Mouse (Mus musculus): ENCODE measurements around the gene Tjap1. TPM values are rescaled to one million over a fixed set of nuclear protein-coding genes. Genes with fewer than 3 reads are reported as not detected.

The Tjap1 gene
- total RNA-seq, 2 experiments from 2014 or later: 35.4 to 43.6 TPM

DNA sequence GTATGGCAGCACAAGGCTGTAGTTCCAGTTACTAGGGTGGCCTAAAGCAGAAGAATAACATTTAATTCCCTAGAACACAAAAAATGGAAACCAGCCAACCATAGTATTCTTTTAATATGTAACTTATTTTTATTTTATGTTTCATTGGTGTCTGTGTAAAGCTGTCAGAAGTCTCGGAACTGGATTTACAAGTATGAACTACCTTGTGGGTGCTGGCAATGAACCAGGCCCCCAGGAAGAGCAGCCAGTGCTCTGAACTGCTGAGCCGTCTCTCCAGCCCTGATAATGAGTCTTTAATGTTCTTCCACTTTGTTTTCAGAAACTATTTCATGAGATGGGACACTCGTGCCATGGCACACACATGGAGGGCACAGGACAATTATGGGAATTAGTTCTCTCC, 72.3 kb downstream of the Tjap1 start:
- no peak for DNase-seq
- intact Hi-C loops (cut with DNase I): no loop called here

Small RNA genes lying within 50 kb of the gene (microRNA-seq; reads per million reads assigned to microRNA genes)
- 0 to 0.72 reads per million in 2 experiments for gene Mir693

Other genes starting within 250 kb of the Tjap1 start
- 10 to 100 TPM; 78.0 to 84.1 TPM for gene Mrps18a, start 172.0 kb downstream of the Tjap1 start, total RNA-seq (2021)
- gene Rsph9, start 138.8 kb downstream of the Tjap1 start, total RNA-seq (2021): under 1 TPM; 0.28 to 0.54 TPM
- gene Mad2l1bp, start 129.5 kb downstream of the Tjap1 start, total RNA-seq (2021): 10 to 100 TPM; 17.1 to 19.8 TPM
- 10 to 100 TPM; 51.3 to 55.1 TPM for gene Gtpbp2, start 122.0 kb downstream of the Tjap1 start, total RNA-seq (2021)
- 10 to 100 TPM; 11.4 to 12.5 TPM for gene Polh, start 80.4 kb downstream of the Tjap1 start, total RNA-seq (2021)
- gene Xpo5, start 80.2 kb downstream of the Tjap1 start, total RNA-seq (2021): 1 to 10 TPM; 9.3 to 9.9 TPM
- gene Polr1c, start 35.0 kb downstream of the Tjap1 start, total RNA-seq (2021): 10 to 100 TPM; 11.8 to 13.5 TPM
- gene Yipf3, start 34.9 kb downstream of the Tjap1 start, total RNA-seq (2021): 10 to 100 TPM; 48.7 to 58.4 TPM
- under 1 TPM; 0.23 to 0.39 TPM for gene Lrrc73, start 29.5 kb downstream of the Tjap1 start, total RNA-seq (2021)
- gene Dlk2, start 14.4 kb upstream of the Tjap1 start, total RNA-seq (2021): under 1 TPM in 1 of 2 experiments, not detected in 1; 0.49 TPM
- 1 to 10 TPM; 2.2 to 2.5 TPM for gene Abcc10, start 45.3 kb upstream of the Tjap1 start, total RNA-seq (2021)
- gene Zfp318, start 100.7 kb upstream of the Tjap1 start, total RNA-seq (2021): 10 to 100 TPM; 10.2 to 11.6 TPM
- gene Crip3, start 145.9 kb upstream of the Tjap1 start, total RNA-seq (2021): under 1 TPM; 0.38 to 0.39 TPM
- gene Slc22a7, start 155.4 kb upstream of the Tjap1 start, total RNA-seq (2021): not detected
- gene Ttbk1, start 204.6 kb upstream of the Tjap1 start, total RNA-seq (2021): under 1 TPM; 0.36 to 0.39 TPM
- 1 to 10 TPM; 4.9 to 6.7 TPM for gene Dnph1, start 213.7 kb upstream of the Tjap1 start, total RNA-seq (2021)

All from gastrocnemius, postnatal 36 days (tissue).